In genomic region chr7:35861049-35861448, GRCm38 (mm10) we compare ENCODE assay signal across 14 mouse cellular contexts.
"Had no signal": no experiment of that assay in that cellular context is flagged by ENCODE, and none has a peak within 500 bp of the region (broad histone marks: within the 10 kb centered on the region; RNA-seq: fewer than 3 reads in every experiment).

No protein-coding gene starts in this region.

- DNase-seq: kidney, adult 2 months; kidney, postnatal 14 days; kidney, postnatal 4 days; lung, adult 18-20 months; lung, postnatal 10 days; lung, postnatal 36 days; midbrain, embryonic 14.5 days; thymus, adult 18-20 months; thymus, postnatal 36 days had no signal

- ATAC-seq: intestine, postnatal 0 days had no signal

- H3K27ac ChIP-seq: limb, embryonic 10.5 days; limb, embryonic 13.5 days; lung, embryonic 15.5 days had no signal

- H3K9me3 ChIP-seq: limb, embryonic 10.5 days; lung, embryonic 15.5 days had no signal

- H3K27me3 ChIP-seq: limb, embryonic 13.5 days; lung, embryonic 15.5 days had no signal

- H3K4me2 ChIP-seq: limb, embryonic 13.5 days; lung, embryonic 15.5 days; midbrain, embryonic 11.5 days had no signal

- H3K4me1 ChIP-seq: limb, embryonic 13.5 days; lung, embryonic 15.5 days had no signal

- H3K4me3 ChIP-seq: limb, embryonic 10.5 days; limb, embryonic 13.5 days; lung, embryonic 15.5 days had no signal

- H3K9ac ChIP-seq: limb, embryonic 13.5 days; lung, embryonic 15.5 days had no signal

- H3K36me3 ChIP-seq: limb, embryonic 10.5 days; limb, embryonic 13.5 days; lung, embryonic 15.5 days had no signal
